Mouse (Mus musculus): ENCODE measurements around the gene Pitpnm1.
"Not testable (repeated sequence)": the region's sequence is repeated elsewhere in the genome, so short reads cannot be mapped to it uniquely, and the experiment has no call there.

Pitpnm1 gene

DNA sequence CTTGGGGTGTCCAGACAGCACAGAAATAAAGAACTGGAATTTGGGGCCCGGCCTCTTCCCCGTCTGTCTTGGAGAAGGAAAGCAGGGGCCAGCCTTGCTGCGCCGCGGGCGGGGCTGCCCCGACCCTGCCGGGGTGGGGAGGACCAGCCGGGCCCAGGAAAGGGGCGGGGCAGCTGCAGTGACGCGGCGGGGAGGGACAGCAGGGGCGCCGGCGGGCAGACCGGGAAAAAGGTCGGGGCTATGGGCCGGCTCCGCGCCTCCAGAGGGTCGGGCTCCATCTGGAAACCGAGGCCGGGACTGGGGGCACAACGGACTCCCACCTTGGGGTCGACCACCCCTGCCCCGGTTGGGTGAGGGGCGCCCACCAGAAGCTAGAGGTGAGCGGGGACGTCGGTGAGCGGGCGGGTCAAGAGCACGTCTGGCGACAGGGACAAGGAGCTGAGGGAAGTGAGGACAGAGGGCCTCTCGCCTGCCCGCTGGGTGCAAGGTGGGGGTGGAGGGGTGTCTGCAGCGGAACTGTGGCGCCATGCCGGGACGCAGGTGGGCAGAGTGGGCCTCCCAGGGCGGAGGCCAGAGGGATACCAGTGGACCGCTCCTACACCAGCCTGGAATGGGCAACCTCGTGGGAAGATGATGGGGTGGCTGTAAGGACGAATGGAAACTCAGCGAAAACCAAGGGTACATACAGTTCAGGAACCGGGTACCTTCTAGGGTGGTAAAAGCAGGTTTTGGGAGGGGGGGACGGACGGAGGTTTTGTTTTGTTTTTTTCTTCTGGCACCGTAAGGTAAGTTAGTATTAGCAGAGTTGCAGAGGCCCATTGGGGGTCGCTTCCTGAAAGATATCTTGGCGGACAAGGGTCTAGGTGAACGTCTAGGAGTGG is at the start of gene Pitpnm1:
Gene Pitpnm1, plus strand, starts transcription at position 162 of the 881 bp plus-strand sequence.
- DNase-seq = no peak

DNA sequence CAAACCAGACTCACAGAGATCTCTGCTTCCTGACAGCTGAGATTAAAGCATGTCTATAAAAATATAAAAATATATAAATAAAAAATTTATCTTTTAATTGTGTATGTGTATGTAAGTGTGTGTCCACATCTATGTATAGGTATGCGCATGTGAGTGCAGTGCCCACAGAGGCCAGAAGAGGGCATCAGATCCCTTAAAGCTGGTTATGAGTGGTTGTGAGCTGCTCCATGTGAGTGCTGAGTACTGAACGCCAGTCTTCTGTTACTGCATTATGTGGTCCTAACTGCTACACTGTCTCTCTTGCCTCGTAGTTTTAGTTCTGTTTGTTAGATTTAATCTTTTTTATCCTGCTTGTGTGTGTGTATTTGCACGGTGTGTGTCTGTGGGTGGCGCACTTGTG is 48.8 kb upstream of the Pitpnm1 start:
- no peak for DNase-seq

DNA sequence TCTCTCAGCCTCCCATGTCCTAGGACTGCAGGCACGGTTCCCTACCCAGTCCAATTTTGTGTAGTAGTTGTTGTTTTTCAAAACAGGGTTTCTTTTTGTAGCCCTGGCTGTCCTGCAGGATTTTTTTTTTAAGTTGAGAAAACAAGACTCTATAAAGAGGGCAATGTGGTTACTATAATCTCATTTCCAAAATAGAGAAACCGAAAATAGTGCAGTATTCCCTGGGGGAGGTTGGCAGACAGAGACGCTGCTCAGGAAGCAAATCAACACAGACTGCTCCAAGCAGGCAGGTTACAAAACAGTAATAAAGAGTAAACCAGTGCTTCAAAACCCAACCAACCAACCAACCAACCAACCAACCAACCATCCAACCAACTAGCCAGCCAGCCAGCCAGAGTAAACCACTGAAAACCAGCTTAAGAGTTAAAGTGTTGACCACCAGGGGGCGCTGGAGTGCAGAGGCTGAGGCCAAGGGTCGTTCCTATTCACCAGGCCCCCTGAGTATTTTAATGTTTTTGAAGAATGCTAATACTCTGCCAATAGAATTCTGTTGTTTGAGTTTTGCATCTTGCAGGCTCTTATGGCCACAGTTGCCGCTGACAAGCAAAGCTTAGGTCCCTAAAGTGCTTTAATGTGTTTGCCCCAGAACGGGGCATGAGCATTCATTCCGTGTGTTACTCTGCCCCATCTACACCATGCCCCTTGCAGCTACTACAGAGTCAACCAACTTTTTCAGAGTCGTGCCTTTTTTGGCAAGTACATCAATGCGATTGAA is 47.9 kb upstream of the Pitpnm1 start:
- DNase-seq = no peak

DNA sequence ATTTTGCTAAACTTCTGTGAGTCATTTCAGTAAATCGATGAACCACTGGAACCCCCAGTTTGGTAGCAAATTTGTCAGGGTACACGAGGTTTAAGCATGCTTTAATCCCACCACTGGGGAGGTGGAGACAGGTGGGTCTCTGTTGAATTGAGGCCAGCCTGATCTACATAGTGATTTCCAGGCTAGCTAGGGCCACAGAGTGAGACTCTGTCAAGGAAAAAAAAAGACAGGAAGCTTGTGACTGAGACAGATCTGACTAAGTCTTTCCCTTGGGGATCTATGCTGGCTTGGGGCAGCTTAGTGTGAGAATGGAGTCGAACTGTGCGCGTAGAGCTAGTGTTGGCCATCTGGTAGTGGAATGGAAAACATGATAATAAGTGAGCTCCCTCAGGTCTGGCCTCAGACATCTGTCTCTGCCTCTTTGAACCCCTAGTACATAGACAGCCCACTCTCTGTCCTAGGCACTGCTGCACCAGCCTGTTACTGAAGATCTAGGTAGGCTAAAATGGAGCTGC is 47.2 kb upstream of the Pitpnm1 start:
- DNase-seq = no peak

DNA sequence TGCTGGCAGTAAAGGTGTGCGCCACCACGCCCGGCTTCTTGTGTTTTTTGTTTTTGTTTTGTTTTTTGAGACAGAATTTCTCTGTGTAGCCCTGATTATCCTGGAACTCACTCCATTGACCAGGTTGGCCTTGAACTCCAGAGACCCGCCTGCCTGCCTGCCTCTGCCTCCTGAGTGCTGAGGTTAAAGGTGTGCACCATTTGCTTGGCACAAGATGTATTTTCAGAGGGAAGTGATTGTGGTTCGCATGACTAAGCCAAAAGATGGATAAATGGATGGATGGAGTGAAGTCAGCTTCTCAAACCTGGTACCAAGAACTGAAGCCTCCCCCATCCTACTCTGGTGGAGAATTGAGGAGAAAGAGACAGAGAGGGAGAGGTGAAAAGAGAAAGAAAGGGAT is 45.2 kb upstream of the Pitpnm1 start:
- no peak for DNase-seq

DNA sequence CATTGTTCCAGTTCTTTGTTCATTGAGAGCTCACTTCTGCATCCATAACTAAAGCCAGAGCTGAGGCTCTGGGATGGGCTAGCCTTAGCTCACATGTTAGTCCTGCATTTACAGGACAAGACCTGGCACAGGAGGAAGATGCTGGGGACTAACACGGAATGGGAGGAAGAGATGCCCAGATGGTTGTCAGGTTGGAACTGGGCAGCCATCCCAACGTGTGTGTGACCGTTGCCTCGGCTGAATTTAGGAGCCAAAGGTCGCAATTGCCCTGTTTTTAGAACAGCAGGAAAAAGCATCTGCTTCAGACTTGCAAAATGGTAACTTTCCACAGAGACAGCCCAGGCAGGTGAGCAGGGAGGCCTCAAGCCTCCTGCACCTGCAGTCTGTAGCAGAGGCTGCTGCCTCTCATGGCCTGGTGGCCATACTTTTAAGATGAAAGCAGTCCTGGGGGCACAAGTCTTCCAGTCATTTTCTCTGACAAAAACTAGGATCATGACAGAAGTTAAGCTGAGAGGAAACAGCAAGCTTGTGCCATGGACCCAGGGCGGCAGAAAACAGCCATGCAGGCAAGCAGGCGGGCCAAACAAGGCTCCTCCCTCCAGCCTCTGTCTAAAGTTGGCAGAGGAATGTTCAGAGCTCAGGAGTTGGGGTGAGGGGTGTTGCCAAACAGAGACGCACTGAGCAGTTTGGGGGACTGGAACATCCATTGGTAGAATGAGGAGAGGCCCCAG is 44.4 kb upstream of the Pitpnm1 start:
- no peak for DNase-seq

GRCm38 (mm10) chr19:4055947-4056693 is 43.7 kb upstream of the Pitpnm1 start:
- no peak for DNase-seq

DNA sequence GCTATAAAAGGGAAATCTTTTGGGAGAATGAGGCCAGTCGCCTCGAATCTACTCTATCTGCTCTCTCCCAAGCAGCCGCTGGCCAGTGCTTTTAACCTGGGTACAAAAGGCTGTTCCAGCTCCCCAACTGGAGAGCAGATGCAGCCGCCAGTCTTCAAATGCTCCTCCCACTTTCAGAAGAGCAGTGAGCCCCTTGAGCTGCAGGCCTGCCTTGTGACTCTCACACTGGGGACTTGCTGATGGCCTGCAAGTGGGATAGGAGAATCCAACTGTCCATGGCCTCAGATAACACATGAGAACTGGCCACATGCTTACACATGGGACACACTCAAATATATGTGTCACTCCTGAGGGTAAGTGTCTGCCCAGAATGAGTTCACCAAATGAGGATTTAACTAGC is 43.1 kb upstream of the Pitpnm1 start:
- DNase-seq = no peak

- DNase-seq = no peak
Observed at GRCm38 (mm10) chr19:4057389-4057788, 42.4 kb upstream of the Pitpnm1 start.

GRCm38 (mm10) chr19:4057962-4058361 is 41.8 kb upstream of the Pitpnm1 start:
- no peak for DNase-seq

DNA sequence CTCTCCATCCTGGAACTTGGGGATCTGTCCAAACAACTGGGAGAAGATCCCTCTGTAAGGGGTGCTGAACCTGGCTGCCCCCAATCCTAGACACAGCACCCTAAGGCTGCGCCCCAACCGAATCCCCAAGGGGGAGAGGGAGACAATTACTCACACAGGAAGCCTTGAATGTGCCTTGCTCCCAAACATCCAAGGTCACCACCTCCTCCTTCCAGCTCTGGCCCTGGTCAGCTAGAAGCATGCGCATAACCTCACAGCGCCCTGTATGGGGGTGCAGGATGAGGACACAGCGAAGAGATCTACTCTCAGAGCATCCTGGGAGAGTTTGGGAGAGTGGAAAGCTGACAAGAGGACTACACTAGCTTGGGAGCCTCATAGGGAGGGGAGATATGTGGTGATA is 41.2 kb upstream of the Pitpnm1 start:
- DNase-seq = no peak

GRCm38 (mm10) chr19:4059069-4059740 is 40.6 kb upstream of the Pitpnm1 start, which contains the start of gene Gstp3:
Gene Gstp3 (minus strand): TSS chr19:4059569.
- DNase-seq = no peak

DNA sequence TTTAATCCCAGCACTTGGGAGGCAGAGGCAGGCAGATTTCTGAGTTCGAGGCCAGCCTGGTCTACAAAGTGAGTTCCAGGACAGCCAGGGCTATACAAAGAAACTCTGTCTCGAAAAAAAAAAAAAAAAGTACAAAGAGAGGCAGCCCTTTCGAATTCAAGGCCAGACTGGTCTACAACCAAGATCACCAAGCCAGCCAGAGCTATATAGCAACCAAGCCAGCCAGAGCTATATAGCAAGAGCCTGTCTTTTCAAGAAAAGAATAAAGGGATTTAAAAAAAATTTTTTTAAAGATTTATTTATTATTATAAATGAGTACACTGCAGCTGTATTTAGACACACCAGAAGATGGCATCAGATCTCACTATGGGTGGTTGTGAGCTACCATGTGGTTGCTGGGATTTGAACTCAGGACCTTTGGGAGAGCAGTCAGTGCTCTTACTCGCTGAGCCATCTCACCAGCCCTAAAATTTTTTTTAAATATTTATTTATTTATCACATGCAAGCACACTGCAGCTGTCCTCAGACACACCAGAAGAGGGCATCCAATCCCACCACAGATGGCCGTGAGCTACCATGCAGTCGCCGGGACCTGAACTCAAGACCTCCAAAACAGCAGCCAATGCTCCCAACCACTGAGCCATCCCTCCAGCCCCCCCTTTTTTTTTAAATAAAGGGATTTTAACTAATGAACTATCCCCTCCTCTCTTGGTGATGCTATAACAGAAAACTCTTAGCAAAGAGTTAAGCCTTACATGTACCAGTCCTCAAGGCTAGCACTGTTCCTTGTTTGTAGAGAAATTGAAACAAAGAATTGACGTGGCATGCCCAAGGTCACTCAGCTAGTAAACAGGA is 39.5 kb upstream of the Pitpnm1 start:
- not testable (repeated sequence) for DNase-seq

GRCm38 (mm10) chr19:4060899-4061465 is 38.8 kb upstream of the Pitpnm1 start:
- no peak for DNase-seq

GRCm38 (mm10) chr19:4063357-4063756 is 36.4 kb upstream of the Pitpnm1 start:
- not testable (repeated sequence) for DNase-seq

DNA sequence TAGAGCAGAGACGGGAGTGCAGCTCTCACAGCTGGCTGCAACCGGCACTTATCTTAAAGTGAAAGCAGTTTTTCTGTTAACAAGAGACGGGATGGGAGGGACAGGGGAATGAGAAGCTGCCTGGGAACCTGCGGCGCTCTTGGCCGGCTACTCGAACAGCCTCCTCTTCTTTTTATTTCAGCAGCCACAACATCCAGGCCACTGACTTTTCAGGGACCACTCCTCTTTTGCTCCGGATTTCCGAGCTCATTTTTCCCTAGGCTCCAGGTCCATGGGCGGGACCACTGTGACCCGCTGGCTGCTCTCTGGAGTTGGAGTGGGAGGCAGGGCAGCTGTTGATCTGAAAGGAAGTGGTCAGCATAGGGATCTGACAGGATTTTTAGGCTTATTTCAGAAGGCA is 35.3 kb upstream of the Pitpnm1 start:
- DNase-seq = not testable (repeated sequence)

GRCm38 (mm10) chr19:4066280-4066679 is 33.5 kb upstream of the Pitpnm1 start:
- no peak for DNase-seq

DNA sequence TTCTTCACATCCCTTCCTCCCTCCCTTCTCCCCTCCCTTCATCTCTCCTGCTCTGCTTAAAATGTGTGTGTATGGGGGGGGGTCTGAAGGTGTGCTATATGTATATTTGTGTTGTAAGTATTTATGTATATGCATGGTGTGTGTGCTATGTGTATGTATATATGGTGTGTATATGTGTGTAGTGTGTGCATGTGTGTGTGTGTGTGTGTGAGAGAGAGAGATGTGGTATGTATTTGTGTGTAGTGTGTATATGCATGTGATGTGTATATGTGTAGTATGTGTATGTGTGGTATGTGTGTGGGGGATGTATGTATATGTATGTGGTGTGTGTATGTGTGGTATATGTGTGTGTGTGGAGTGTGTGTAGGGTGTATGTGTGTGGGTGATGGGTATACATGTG is 32.9 kb upstream of the Pitpnm1 start:
- DNase-seq = no peak

DNA sequence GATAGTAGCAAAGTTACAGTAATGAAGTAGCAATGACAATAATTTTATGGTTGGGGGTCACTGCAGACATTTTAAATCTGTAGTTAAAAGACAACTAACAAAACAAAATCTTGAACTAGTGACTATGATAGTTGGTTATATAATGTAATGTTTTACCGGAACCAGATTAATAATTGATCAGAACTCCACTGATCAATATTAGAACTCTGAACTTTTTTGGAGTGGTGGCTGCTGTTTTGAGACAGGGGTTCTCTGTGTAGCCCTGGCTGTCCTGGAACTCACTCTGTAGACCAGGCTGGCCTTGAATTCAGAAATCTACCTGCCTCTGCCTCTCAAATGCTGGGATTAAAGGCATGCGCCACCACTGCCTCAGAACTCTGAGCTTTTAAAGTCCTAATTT is 31.6 kb upstream of the Pitpnm1 start:
- DNase-seq = not testable (repeated sequence)

GRCm38 (mm10) chr19:4068717-4069410 is 30.9 kb upstream of the Pitpnm1 start:
- DNase-seq = no peak

Measured in right cerebral cortex, adult 18-20 months (tissue).